Mouse (Mus musculus) lung, embryonic 14.5 days (tissue): ENCODE results near the gene Iqcf6. TPM values are rescaled to one million over a fixed set of nuclear protein-coding genes. Genes with fewer than 3 reads are reported as not detected.

Experiments used
- ATAC-seq: fragments of 200-750 bp; cut with Nextera tagmentation; 2 replicates; pipeline ENCODE4 v1.8.0; 2017; ENCODE audit warnings: mild to moderate bottlenecking, moderate TSS enrichment, moderate library complexity; ENCODE audit not compliant: insufficient read depth
- DNase-seq: peaks from one replicate; pipeline ENCODE4 v3.0.0-alpha.2; 2015
- H3K27ac ChIP-seq: fragments of 300-500 bp; sonication (generic); 2 replicates; pipeline ENCODE4 v1.5.1; 2014; ENCODE audit warnings: low read depth, mild to moderate bottlenecking, moderate library complexity
- H3K27me3 ChIP-seq: fragments of 300-500 bp; sonication (generic); 2 replicates; pipeline ENCODE4 v1.6.1; 2014; ENCODE audit warnings: low read length, control low read depth; ENCODE audit not compliant: insufficient read depth
- H3K36me3 ChIP-seq: fragments of 300-500 bp; sonication (generic); 2 replicates; pipeline ENCODE4 v1.6.1; 2014; ENCODE audit warnings: control low read depth; ENCODE audit not compliant: insufficient read depth
- H3K4me1 ChIP-seq: fragments of 300-500 bp; sonication (generic); 2 replicates; pipeline ENCODE4 v1.6.1; 2014; ENCODE audit warnings: antibody characterized with exemption, control low read depth; ENCODE audit not compliant: insufficient read depth
- H3K4me2 ChIP-seq: fragments of 300-500 bp; sonication (generic); 2 replicates; pipeline ENCODE4 v1.6.1; 2014; ENCODE audit warnings: mild to moderate bottlenecking
- H3K4me3 ChIP-seq: fragments of 300-500 bp; sonication (generic); 2 replicates; pipeline ENCODE4 v1.5.1; 2014; ENCODE audit warnings: low read depth, low read length
- H3K9ac ChIP-seq: fragments of 300-500 bp; sonication (generic); 2 replicates; pipeline ENCODE4 v1.6.1; 2014
- H3K9me3 ChIP-seq: fragments of 300-500 bp; sonication (generic); 2 replicates; pipeline ENCODE4 v1.6.1; 2016; ENCODE audit warnings: low read depth, low read length, control low read depth
- CTCF ChIP-seq: IDR thresholded peaks from 2 replicates; pipeline ENCODE4 v1.5.1; 2016; ENCODE audit warnings: antibody characterized with exemption, low read depth
- WGBS: fragments of 180-500 bp; shearing (Covaris S2); extraction: QIAGEN DNeasy Blood & Tissue Kit; methylation state at CpG from one replicate; pipeline ENCODE4 v1.1.7; 2014; 5-methylcytosine and 5-hydroxymethylcytosine counted together
- polyA plus RNA-seq: library from polyadenylated mRNA; unstranded; fragments of >200 nt; fragmentation: Nextera tagmentation; extraction: Ambion mirVana; gene quantifications from 2 replicates; pipeline ENCODE4 v1.2.1, GENCODE M21; 2014

The Iqcf6 gene
- polyA plus RNA-seq, 1 experiment from 2014 or later: not detected

DNA sequence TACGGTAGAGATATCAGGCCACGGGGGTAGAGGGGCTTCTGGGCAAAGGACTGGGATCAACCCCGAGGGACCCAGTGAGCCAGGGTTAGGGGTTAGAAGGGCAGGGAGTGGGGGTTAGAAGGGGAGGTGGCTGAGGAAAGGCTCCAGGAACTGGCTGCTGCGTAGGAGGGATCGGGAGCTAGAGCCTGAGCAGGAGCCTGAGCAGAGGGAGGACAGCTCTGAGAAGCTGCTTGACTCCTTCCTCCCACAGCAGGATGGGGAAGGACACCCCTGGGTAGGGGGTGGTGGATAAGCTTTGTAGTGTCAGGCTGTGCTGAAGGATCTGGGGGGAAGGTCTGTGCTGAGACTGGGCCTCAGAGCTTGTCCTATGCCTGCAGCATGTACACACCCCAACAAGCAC is 30.4 kb downstream of the Iqcf6 start:
- H3K9ac ChIP-seq: no peak overlapping the region
- 37% methylated on average over 5 of the region's 5 CpGs for WGBS
- no peak for TF ChIP-seq CTCF
- no peaks in the 10 kb centered on the region for H3K4me1 ChIP-seq
- no peak overlapping the region for H3K4me2 ChIP-seq
- no peak overlapping the region for H3K4me3 ChIP-seq
- ATAC-seq (no peak), DNase-seq (no peak)
- H3K9me3 ChIP-seq: no peaks in the 10 kb centered on the region
- H3K36me3 ChIP-seq: peaks cover 27% of the 10 kb centered on the region; the same call in 1 of the 2 replicates
- peaks cover 20% of the 10 kb centered on the region; the same call in 1 of the 2 replicates for H3K27me3 ChIP-seq
- no peak overlapping the region for H3K27ac ChIP-seq

DNA sequence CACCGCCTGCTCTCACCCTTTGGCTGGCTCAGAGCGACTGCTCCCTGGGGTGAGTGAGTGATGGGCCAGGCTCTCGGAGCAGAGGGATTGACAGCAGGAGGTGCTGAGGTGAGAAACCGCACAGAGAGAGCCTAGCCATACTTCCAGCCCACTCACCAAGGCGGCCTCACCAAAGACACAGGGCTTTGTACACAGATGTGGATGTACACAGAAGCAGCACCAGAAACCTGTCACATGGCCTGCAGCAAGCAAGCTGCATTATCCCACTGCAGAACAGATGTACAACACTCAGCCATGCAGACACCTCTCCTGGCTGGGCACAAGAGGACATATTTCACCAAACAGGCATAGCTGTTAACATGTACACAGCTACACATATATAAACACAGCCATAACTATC is 31.2 kb downstream of the Iqcf6 start:
- Histone ChIP-seq H3K9me3 (no peaks in the 10 kb centered on the region), H3K36me3 (peaks cover 32% of the 10 kb centered on the region; the same call in 1 of the 2 replicates), H3K4me3 (no peak overlapping the region), H3K27me3 (peaks cover 20% of the 10 kb centered on the region; the same call in 1 of the 2 replicates), H3K4me2 (no peak overlapping the region), H3K27ac (no peak overlapping the region), H3K4me1 (no peaks in the 10 kb centered on the region), H3K9ac (no peak overlapping the region)
- 25% methylated on average over 5 of the region's 5 CpGs for WGBS
- TF ChIP-seq CTCF: no peak
- ATAC-seq (no peak), DNase-seq (no peak)

GRCm38 (mm10) chr9:106659441-106659840 is 33.1 kb downstream of the Iqcf6 start:
- H3K4me2 ChIP-seq: no peak overlapping the region
- peaks cover 32% of the 10 kb centered on the region; the same call in 1 of the 2 replicates for H3K36me3 ChIP-seq
- H3K9me3 ChIP-seq: no peaks in the 10 kb centered on the region
- no peak overlapping the region for H3K27ac ChIP-seq
- TF ChIP-seq CTCF: no peak
- H3K4me1 ChIP-seq: no peaks in the 10 kb centered on the region
- ATAC-seq (no peak), DNase-seq (no peak)
- H3K9ac ChIP-seq: no peak overlapping the region
- H3K4me3 ChIP-seq: no peak overlapping the region
- WGBS: 59% methylated on average over 7 of the region's 7 CpGs
- peaks cover 20% of the 10 kb centered on the region; the same call in 1 of the 2 replicates for H3K27me3 ChIP-seq

GRCm38 (mm10) chr9:106659935-106660334 is 33.6 kb downstream of the Iqcf6 start:
- no peak for ATAC-seq
- no peak for DNase-seq
- TF ChIP-seq CTCF: no peak
- Histone ChIP-seq H3K36me3 (peaks cover 33% of the 10 kb centered on the region; the same call in 1 of the 2 replicates), H3K4me3 (no peak overlapping the region), H3K9me3 (no peaks in the 10 kb centered on the region), H3K27ac (no peak overlapping the region), H3K4me2 (no peak overlapping the region), H3K9ac (no peak overlapping the region), H3K27me3 (peaks cover 16% of the 10 kb centered on the region; the same call in 1 of the 2 replicates), H3K4me1 (no peaks in the 10 kb centered on the region)
- WGBS: 83% methylated on average over 1 of the region's 1 CpGs

GRCm38 (mm10) chr9:106663200-106663599 is 36.8 kb downstream of the Iqcf6 start:
- no peak for TF ChIP-seq CTCF
- Histone ChIP-seq H3K9me3 (no peaks in the 10 kb centered on the region), H3K4me3 (no peak overlapping the region), H3K27ac (no peak overlapping the region), H3K4me1 (no peaks in the 10 kb centered on the region), H3K9ac (no peak overlapping the region), H3K4me2 (no peak overlapping the region), H3K27me3 (no peaks in the 10 kb centered on the region), H3K36me3 (peaks cover 55% of the 10 kb centered on the region; the same call in 1 of the 2 replicates)
- ATAC-seq: no peak
- 82% methylated on average over 6 of the region's 6 CpGs for whole genome bisulfite sequencing
- no peak for DNase-seq

DNA sequence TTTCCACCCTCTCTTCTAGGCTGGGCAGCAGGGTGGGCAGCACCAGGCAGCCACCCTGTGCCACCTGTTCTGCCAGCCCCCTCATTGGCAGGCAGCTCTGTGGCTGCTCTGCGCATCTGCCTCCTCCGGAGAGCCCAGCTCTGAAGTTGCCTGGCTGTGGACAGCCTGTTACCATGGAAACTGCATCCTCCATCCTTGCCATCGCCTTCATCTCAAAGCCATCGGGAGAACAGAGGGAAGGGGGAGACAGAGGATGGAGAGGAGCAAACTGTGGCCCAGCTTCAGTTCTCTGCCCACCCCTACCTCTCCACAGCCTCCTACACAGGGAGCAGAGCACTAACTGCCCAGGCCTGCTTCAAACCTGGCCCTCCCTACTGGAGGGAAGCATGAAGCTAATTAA is 38.1 kb downstream of the Iqcf6 start:
- WGBS: 83% methylated on average over 4 of the region's 4 CpGs
- Histone ChIP-seq H3K4me1 (no peaks in the 10 kb centered on the region), H3K4me2 (no peak overlapping the region), H3K27ac (no peak overlapping the region), H3K27me3 (no peaks in the 10 kb centered on the region), H3K9ac (no peak overlapping the region), H3K9me3 (no peaks in the 10 kb centered on the region), H3K36me3 (peaks cover 61% of the 10 kb centered on the region; the same call in 1 of the 2 replicates), H3K4me3 (no peak overlapping the region)
- no peak for DNase-seq
- ATAC-seq: no peak
- no peak for TF ChIP-seq CTCF

GRCm38 (mm10) chr9:106664856-106665255 is 38.5 kb downstream of the Iqcf6 start:
- 81% methylated on average over 6 of the region's 6 CpGs for WGBS
- Histone ChIP-seq H3K27ac (no peak overlapping the region), H3K4me3 (no peak overlapping the region), H3K4me2 (no peak overlapping the region), H3K9ac (no peak overlapping the region), H3K36me3 (peaks cover 61% of the 10 kb centered on the region; the same call in 1 of the 2 replicates), H3K9me3 (no peaks in the 10 kb centered on the region), H3K4me1 (no peaks in the 10 kb centered on the region), H3K27me3 (no peaks in the 10 kb centered on the region)
- DNase-seq (no peak), ATAC-seq (no peak)
- TF ChIP-seq CTCF: no peak

DNA sequence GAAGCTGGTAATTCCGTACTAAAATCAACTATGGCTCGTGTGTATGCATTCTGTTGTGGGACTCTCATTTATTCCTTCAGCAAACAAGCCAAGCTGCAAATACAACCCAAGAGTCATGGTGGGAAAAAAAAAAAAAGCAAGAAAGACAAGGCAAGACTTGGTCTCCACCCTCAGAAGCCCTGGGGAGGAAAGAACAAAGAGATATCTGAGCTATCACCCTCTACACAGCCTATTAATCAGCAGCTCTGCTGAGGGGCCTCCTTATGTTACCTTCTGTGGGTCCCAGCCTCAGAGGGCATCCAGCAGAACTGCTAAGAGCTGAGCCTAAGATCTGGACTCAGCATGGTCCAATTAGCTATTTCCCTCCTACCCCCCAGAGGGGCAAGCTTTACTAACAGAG is 47.5 kb downstream of the Iqcf6 start:
- no peaks in the 10 kb centered on the region for H3K4me1 ChIP-seq
- DNase-seq (no peak), ATAC-seq (no peak)
- WGBS: 87% methylated on average over 2 of the region's 2 CpGs
- TF ChIP-seq CTCF: no peak
- H3K4me2 ChIP-seq: no peak overlapping the region
- H3K36me3 ChIP-seq: peaks cover 28% of the 10 kb centered on the region; the same call in 1 of the 2 replicates
- no peak overlapping the region for H3K4me3 ChIP-seq
- no peak overlapping the region for H3K27ac ChIP-seq
- no peaks in the 10 kb centered on the region for H3K9me3 ChIP-seq
- H3K9ac ChIP-seq: no peak overlapping the region
- no peaks in the 10 kb centered on the region for H3K27me3 ChIP-seq
